Mouse (Mus musculus): Measurements from ENCODE around the gene Stat6. TPM values are rescaled to one million over a fixed set of nuclear protein-coding genes. Genes with fewer than 3 reads are reported as not detected.

Gene Stat6
- polyA plus RNA-seq, 1 experiment: 60.1 TPM

- H3K4me3 ChIP-seq (replicated peaks; ENCODE audit: control insufficient read depth, low read depth, low read length): peak overlapping the region; percentile 74
- under 1% methylated on average over 71 of the region's 71 CpGs for WGBS
- peak overlapping the region; percentile 79 for H3K27ac ChIP-seq (ENCODE audit: control insufficient read depth, insufficient read depth, low read depth, low read length, poor library complexity)
- no peaks in the 10 kb centered on the region for H3K4me1 ChIP-seq (ENCODE audit: control insufficient read depth, insufficient read depth, low read length)
- TF ChIP-seq POLR2A (IDR thresholded peaks at IDR 0.05; ENCODE audit: borderline replicate concordance, control insufficient read depth, low read depth, low read length): peak; percentile 33; the same call in 1 of the 2 replicates
- no peak for TF ChIP-seq CTCF (IDR thresholded peaks at IDR 0.05; ENCODE audit: control insufficient read depth, insufficient read depth, low read length)
Measured at GRCm38 (mm10) chr10:127676691-127677548, 34.1 kb downstream of the Stat6 start.

GRCm38 (mm10) chr10:127677591-127678336, 35.0 kb downstream of the Stat6 start:
- Histone ChIP-seq H3K27ac (ENCODE audit: control insufficient read depth, insufficient read depth, low read depth, low read length, poor library complexity) (peak overlapping the region; percentile 24; the same call in 1 of the 2 replicates), H3K4me1 (ENCODE audit: control insufficient read depth, insufficient read depth, low read length) (no peaks in the 10 kb centered on the region), H3K4me3 (replicated peaks; ENCODE audit: control insufficient read depth, low read depth, low read length) (peak overlapping the region; percentile 74)
- 6% methylated on average over 14 of the region's 14 CpGs for WGBS
- TF ChIP-seq POLR2A (IDR thresholded peaks at IDR 0.05; ENCODE audit: borderline replicate concordance, control insufficient read depth, low read depth, low read length): no peak
- peak; percentile 89 for TF ChIP-seq CTCF (IDR thresholded peaks at IDR 0.05; ENCODE audit: control insufficient read depth, insufficient read depth, low read length)

GRCm38 (mm10) chr10:127679208-127679607, 36.4 kb downstream of the Stat6 start:
- TF ChIP-seq CTCF (IDR thresholded peaks at IDR 0.05; ENCODE audit: control insufficient read depth, insufficient read depth, low read length): no peak
- TF ChIP-seq POLR2A (IDR thresholded peaks at IDR 0.05; ENCODE audit: borderline replicate concordance, control insufficient read depth, low read depth, low read length): no peak
- WGBS: 86% methylated on average over 1 of the region's 1 CpGs
- Histone ChIP-seq H3K4me1 (ENCODE audit: control insufficient read depth, insufficient read depth, low read length) (no peaks in the 10 kb centered on the region), H3K27ac (ENCODE audit: control insufficient read depth, insufficient read depth, low read depth, low read length, poor library complexity) (no peak overlapping the region), H3K4me3 (replicated peaks; ENCODE audit: control insufficient read depth, low read depth, low read length) (no peak overlapping the region)

GRCm38 (mm10) chr10:127679881-127680280, 37.1 kb downstream of the Stat6 start:
- Histone ChIP-seq H3K27ac (ENCODE audit: control insufficient read depth, insufficient read depth, low read depth, low read length, poor library complexity) (no peak overlapping the region), H3K4me3 (replicated peaks; ENCODE audit: control insufficient read depth, low read depth, low read length) (no peak overlapping the region), H3K4me1 (ENCODE audit: control insufficient read depth, insufficient read depth, low read length) (no peaks in the 10 kb centered on the region)
- WGBS: 85% methylated on average over 3 of the region's 3 CpGs
- TF ChIP-seq CTCF (IDR thresholded peaks at IDR 0.05; ENCODE audit: control insufficient read depth, insufficient read depth, low read length) (no peak), POLR2A (IDR thresholded peaks at IDR 0.05; ENCODE audit: borderline replicate concordance, control insufficient read depth, low read depth, low read length) (no peak)

GRCm38 (mm10) chr10:127682886-127683285, 40.1 kb downstream of the Stat6 start:
- Histone ChIP-seq H3K4me1 (ENCODE audit: control insufficient read depth, insufficient read depth, low read length) (no peaks in the 10 kb centered on the region), H3K4me3 (replicated peaks; ENCODE audit: control insufficient read depth, low read depth, low read length) (no peak overlapping the region), H3K27ac (ENCODE audit: control insufficient read depth, insufficient read depth, low read depth, low read length, poor library complexity) (no peak overlapping the region)
- TF ChIP-seq CTCF (IDR thresholded peaks at IDR 0.05; ENCODE audit: control insufficient read depth, insufficient read depth, low read length): no peak
- no peak for TF ChIP-seq POLR2A (IDR thresholded peaks at IDR 0.05; ENCODE audit: borderline replicate concordance, control insufficient read depth, low read depth, low read length)
- WGBS: 75% methylated on average over 6 of the region's 6 CpGs

GRCm38 (mm10) chr10:127691053-127691452, 48.3 kb downstream of the Stat6 start:
- H3K4me3 ChIP-seq (replicated peaks; ENCODE audit: control insufficient read depth, low read depth, low read length): no peak overlapping the region
- 25% methylated on average over 1 of the region's 1 CpGs for WGBS
- no peaks in the 10 kb centered on the region for H3K4me1 ChIP-seq (ENCODE audit: control insufficient read depth, insufficient read depth, low read length)
- no peak for TF ChIP-seq POLR2A (IDR thresholded peaks at IDR 0.05; ENCODE audit: borderline replicate concordance, control insufficient read depth, low read depth, low read length)
- peak; percentile 12; the same call in 1 of the 2 replicates for TF ChIP-seq CTCF (IDR thresholded peaks at IDR 0.05; ENCODE audit: control insufficient read depth, insufficient read depth, low read length)
- no peak overlapping the region for H3K27ac ChIP-seq (ENCODE audit: control insufficient read depth, insufficient read depth, low read depth, low read length, poor library complexity)

GRCm38 (mm10) chr10:127694636-127695035, 51.9 kb downstream of the Stat6 start:
- 65% methylated on average over 2 of the region's 2 CpGs for WGBS
- Histone ChIP-seq H3K4me3 (replicated peaks; ENCODE audit: control insufficient read depth, low read depth, low read length) (no peak overlapping the region), H3K4me1 (ENCODE audit: control insufficient read depth, insufficient read depth, low read length) (no peaks in the 10 kb centered on the region), H3K27ac (ENCODE audit: control insufficient read depth, insufficient read depth, low read depth, low read length, poor library complexity) (no peak overlapping the region)
- TF ChIP-seq POLR2A (IDR thresholded peaks at IDR 0.05; ENCODE audit: borderline replicate concordance, control insufficient read depth, low read depth, low read length) (no peak), CTCF (IDR thresholded peaks at IDR 0.05; ENCODE audit: control insufficient read depth, insufficient read depth, low read length) (peak; percentile 29; the same call in 1 of the 2 replicates)

GRCm38 (mm10) chr10:127695775-127696174, 53.0 kb downstream of the Stat6 start:
- TF ChIP-seq POLR2A (IDR thresholded peaks at IDR 0.05; ENCODE audit: borderline replicate concordance, control insufficient read depth, low read depth, low read length) (no peak), CTCF (IDR thresholded peaks at IDR 0.05; ENCODE audit: control insufficient read depth, insufficient read depth, low read length) (no peak)
- 89% methylated on average over 7 of the region's 7 CpGs for WGBS
- H3K27ac ChIP-seq (ENCODE audit: control insufficient read depth, insufficient read depth, low read depth, low read length, poor library complexity): no peak overlapping the region
- H3K4me3 ChIP-seq (replicated peaks; ENCODE audit: control insufficient read depth, low read depth, low read length): no peak overlapping the region
- H3K4me1 ChIP-seq (ENCODE audit: control insufficient read depth, insufficient read depth, low read length): no peaks in the 10 kb centered on the region
